Mouse (Mus musculus) ES-Bruce4 (cell line): Measurements from ENCODE around the gene Mpv17l. TPM values are rescaled to one million over a fixed set of nuclear protein-coding genes. Genes with fewer than 3 reads are reported as not detected.
"Not testable (repeated sequence)": the region's sequence is repeated elsewhere in the genome, so short reads cannot be mapped to it uniquely, and the experiment has no call there.

Experiments used
- H3K27ac ChIP-seq: 2 replicates; pipeline ENCODE4 v1.5.1; 2012; ENCODE audit warnings: low read length, inconsistent platforms; ENCODE audit not compliant: insufficient read depth
- H3K27me3 ChIP-seq: 2 replicates; pipeline ENCODE4 v1.6.1; 2012; ENCODE audit warnings: mild to moderate bottlenecking, low read length, inconsistent platforms; ENCODE audit not compliant: control insufficient read depth, poor library complexity, insufficient read depth, severe bottlenecking
- H3K36me3 ChIP-seq: 2 replicates; pipeline ENCODE4 v1.6.1; 2012; ENCODE audit warnings: inconsistent platforms, mild to moderate bottlenecking, low read length, moderate library complexity; ENCODE audit not compliant: control insufficient read depth, poor library complexity, insufficient read depth, severe bottlenecking
- H3K4me1 ChIP-seq: one replicate; pipeline ENCODE4 v1.8.1; 2011; ENCODE audit warnings: low read length; ENCODE audit not compliant: control insufficient read depth, insufficient read depth
- H3K4me3 ChIP-seq: 2 replicates; pipeline ENCODE4 v1.5.1; 2011; ENCODE audit warnings: low read depth, mild to moderate bottlenecking, low read length
- H3K9ac ChIP-seq: 2 replicates; pipeline ENCODE4 v1.6.1; 2012; ENCODE audit warnings: low read depth, mild to moderate bottlenecking, inconsistent platforms; ENCODE audit not compliant: poor library complexity, severe bottlenecking
- H3K9me3 ChIP-seq: replicated peaks from 2 replicates; pipeline ENCODE4 v1.6.1; 2012; ENCODE audit warnings: mild to moderate bottlenecking, low read length, inconsistent platforms; ENCODE audit not compliant: control insufficient read depth, poor library complexity, insufficient read depth, severe bottlenecking
- CTCF ChIP-seq: IDR thresholded peaks from one replicate; pipeline ENCODE4 v1.8.1; 2011; ENCODE audit warnings: low read depth, low read length
- EP300 ChIP-seq: IDR thresholded peaks from 2 replicates; pipeline ENCODE4 v1.6.1; 2011; ENCODE audit warnings: low read depth, low read length; ENCODE audit not compliant: insufficient read depth
- POLR2A ChIP-seq: IDR thresholded peaks from one replicate; pipeline ENCODE4 v1.8.1; 2011; ENCODE audit warnings: low read length; ENCODE audit not compliant: insufficient read depth
- polyA plus RNA-seq: library from polyadenylated mRNA; stranded (reverse); fragments of >200 nt; gene quantifications from 2 replicates; pipeline ENCODE4 v1.2.4, GENCODE M21; 2011; ENCODE audit warnings: low read depth; ENCODE audit not compliant: missing spikeins, insufficient read depth, insufficient read length

Gene Mpv17l
- polyA plus RNA-seq, result 19.9 and 28.4 TPM in 2 replicates

- H3K36me3 ChIP-seq, result no peaks in the 10 kb centered on the region
Measured at GRCm38 (mm10) chr16:13902888-13903483, at the start of gene Mpv17l, which contains the start of gene Pdxdc1. Mpv17l (plus strand) TSS chr16:13903161. Pdxdc1 (minus strand) TSS chr16:13903131.

GRCm38 (mm10) chr16:13853886-13854285 lies 49.1 kb upstream of the Mpv17l start:
- H3K4me1 ChIP-seq, result no peaks in the 10 kb centered on the region
- no peak overlapping the region for H3K9ac ChIP-seq
- H3K9me3 ChIP-seq, result no peaks in the 10 kb centered on the region
- H3K27ac ChIP-seq, result no peak overlapping the region
- no peak for TF ChIP-seq CTCF
- no peak for TF ChIP-seq POLR2A
- TF ChIP-seq EP300, result no peak
- no peak overlapping the region for H3K4me3 ChIP-seq
- H3K27me3 ChIP-seq, result no peaks in the 10 kb centered on the region
- peaks cover 5% of the 10 kb centered on the region for H3K36me3 ChIP-seq

More at GRCm38 (mm10) chr16:13902888-13903483, at the start of gene Mpv17l, which contains the start of gene Pdxdc1:
- H3K4me1 ChIP-seq, result no peaks in the 10 kb centered on the region
- H3K27me3 ChIP-seq, result no peaks in the 10 kb centered on the region
- TF ChIP-seq EP300 (no peak), POLR2A (peak; percentile 27)
- peak within 1 kb of the TSS; percentile 84 for H3K9ac ChIP-seq
- H3K4me3 ChIP-seq, result peak within 1 kb of the TSS; percentile 98
- no peaks in the 10 kb centered on the region for H3K9me3 ChIP-seq
- peak within 1 kb of the TSS; percentile 67; the same call in 1 of the 2 replicates for H3K27ac ChIP-seq

- Histone ChIP-seq H3K4me3 (no peak overlapping the region), H3K27ac (no peak overlapping the region), H3K9ac (no peak overlapping the region), H3K36me3 (peaks cover 2% of the 10 kb centered on the region), H3K9me3 (no peaks in the 10 kb centered on the region), H3K27me3 (no peaks in the 10 kb centered on the region), H3K4me1 (no peaks in the 10 kb centered on the region)
- TF ChIP-seq CTCF, result no peak
- no peak for TF ChIP-seq POLR2A
- no peak for TF ChIP-seq EP300
Measured at GRCm38 (mm10) chr16:13866076-13866475, 36.9 kb upstream of the Mpv17l start.

GRCm38 (mm10) chr16:13866616-13867015 lies 36.3 kb upstream of the Mpv17l start:
- Histone ChIP-seq H3K27ac (no peak overlapping the region), H3K36me3 (peaks cover 2% of the 10 kb centered on the region), H3K4me3 (no peak overlapping the region), H3K27me3 (no peaks in the 10 kb centered on the region), H3K9me3 (no peaks in the 10 kb centered on the region), H3K9ac (no peak overlapping the region), H3K4me1 (no peaks in the 10 kb centered on the region)
- TF ChIP-seq CTCF, result no peak
- TF ChIP-seq EP300, result no peak
- no peak for TF ChIP-seq POLR2A

- not testable (repeated sequence) for H3K9me3 ChIP-seq, H3K27ac ChIP-seq, H3K4me1 ChIP-seq, H3K9ac ChIP-seq, H3K4me3 ChIP-seq, H3K36me3 ChIP-seq, H3K27me3 ChIP-seq
Measured at GRCm38 (mm10) chr16:13867406-13867805, 35.6 kb upstream of the Mpv17l start.

- Histone ChIP-seq H3K27me3 (no peaks in the 10 kb centered on the region), H3K4me3 (peak overlapping the region; percentile 65), H3K9ac (peak overlapping the region; percentile 75), H3K27ac (no peak overlapping the region), H3K4me1 (no peaks in the 10 kb centered on the region), H3K36me3 (peaks cover 2% of the 10 kb centered on the region), H3K9me3 (no peaks in the 10 kb centered on the region)
- no peak for TF ChIP-seq EP300
- no peak for TF ChIP-seq POLR2A
- no peak for TF ChIP-seq CTCF
Measured at GRCm38 (mm10) chr16:13867910-13868514, 34.9 kb upstream of the Mpv17l start.
